Mouse (Mus musculus) c-Kit-positive CD71-positive TER-119-positive erythroid progenitor cells, embryonic 14.5 days (primary cell): ENCODE measurements around the gene Hras.
A peak's percentile ranks its signal among the peaks of the same experiment; 100 is the strongest.

Source experiments
- DNase-seq: peaks from one replicate; pipeline ENCODE4 v3.0.0-alpha.2; 2013; ENCODE audit warnings: low spot score

The Hras gene

DNA sequence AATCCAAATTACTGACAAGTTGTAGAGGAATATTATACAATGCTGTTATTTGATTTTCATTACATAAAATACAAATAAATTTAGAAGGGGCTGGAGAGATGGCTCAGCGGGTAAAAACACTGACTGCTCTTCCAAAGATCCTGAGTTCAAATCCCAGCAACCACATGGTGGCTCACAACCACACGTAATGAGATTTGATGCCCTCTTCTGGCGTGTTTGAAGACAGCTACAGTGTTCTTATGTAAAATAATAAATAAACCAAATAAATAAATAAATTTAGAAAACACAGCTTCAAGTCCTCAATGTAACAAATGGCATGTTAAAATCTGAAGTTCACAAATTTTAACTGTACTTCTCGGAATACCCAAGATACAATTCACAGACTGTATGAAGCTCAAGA, 18.7 kb downstream of the Hras start:
- no peak for DNase-seq

- DNase-seq: no peak
Observed at GRCm38 (mm10) chr7:141173323-141173850, 20.4 kb downstream of the Hras start.

DNA sequence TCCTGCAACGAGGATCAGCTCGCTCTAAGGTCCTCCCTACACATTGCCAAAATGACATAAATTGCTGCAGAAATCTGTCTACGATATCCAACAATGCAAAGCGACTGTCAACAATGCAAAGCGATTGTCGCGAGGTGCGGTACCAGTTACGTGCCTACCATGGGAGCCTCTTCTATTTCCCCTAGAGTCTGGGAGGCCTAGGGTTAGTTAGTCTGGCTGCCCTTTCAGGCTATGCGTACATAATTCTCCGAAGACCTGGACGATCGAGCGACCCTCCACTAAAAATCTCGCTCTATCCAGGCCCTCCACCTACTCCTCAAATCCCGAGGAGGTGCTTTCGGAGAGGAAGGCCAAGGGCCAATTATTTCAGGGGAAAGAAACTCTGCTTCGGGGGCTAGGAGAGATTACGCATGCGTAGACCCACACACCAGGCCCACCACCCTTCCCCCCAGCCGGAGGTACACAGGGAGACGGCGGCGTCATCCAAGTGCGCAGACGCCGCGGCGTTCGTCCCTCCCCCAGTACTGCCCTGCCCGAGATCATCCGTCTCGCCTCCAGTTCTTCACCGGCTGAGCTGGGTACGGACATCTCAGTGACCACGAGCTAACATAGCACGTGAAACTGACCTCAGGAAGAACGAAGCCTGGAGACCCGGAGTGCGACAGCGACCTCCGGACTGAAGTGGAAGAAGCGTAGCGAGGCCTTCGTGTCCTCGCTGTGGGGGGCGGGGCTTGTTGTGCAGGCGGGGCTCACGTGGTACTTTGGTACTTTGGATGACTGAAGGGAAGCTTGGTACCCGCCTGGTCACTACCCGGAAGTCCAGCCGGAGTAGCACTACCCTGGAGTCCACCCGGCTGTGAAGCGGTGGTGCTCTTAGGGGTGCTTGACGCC, 21.4 kb downstream of the Hras start, which contains the start of gene Rnh1:
Gene Rnh1 (minus strand): TSS at position 742 of the 891 bp plus-strand sequence.
- peak; percentile 80 for DNase-seq

- no peak for DNase-seq
Observed at GRCm38 (mm10) chr7:141169866-141170265, 23.9 kb downstream of the Hras start.

DNA sequence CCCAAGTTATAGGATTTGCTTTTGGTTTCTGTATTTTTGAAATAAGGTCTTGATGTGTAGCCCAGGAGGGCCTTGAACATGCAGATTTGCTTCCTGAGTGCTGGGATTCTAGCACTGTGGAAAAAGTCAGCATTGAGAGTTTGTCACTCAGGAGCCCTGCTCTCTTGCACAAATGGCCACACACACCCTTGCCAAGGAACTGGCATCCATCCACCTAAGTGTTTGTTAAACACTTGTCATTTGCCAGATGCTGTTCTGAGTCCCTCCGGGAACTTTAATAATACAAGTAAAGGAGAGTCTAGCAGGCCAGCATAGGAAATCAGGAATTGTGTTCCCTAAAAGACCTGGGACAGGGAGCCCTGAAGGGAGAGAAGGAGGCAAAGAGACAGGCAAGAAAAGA, 24.5 kb downstream of the Hras start:
- DNase-seq: no peak

DNA sequence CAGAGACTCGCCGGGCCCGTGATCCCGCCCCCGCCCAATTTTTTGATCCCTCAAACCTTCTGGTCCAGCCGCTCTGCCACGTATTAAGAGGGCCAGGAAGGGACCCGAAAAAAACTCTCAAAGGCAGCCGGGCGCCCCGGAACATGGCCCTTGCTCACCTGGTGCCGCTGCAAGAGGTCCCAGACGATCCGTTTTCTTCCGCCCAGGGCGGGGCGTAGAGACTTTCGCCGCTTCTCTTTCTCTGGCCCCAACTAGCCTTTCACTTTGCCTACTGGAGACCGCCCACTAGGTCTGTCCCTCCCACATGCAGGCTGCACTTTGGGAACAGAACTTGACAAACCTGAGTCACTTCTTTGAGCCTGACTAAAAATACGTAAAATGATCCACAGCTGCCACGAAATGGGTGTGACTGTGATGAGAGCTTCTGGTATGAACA, 25.3 kb downstream of the Hras start:
- peak; percentile 74 for DNase-seq

GRCm38 (mm10) chr7:141167901-141168517, 25.8 kb downstream of the Hras start:
- DNase-seq: no peak

GRCm38 (mm10) chr7:141164850-141165249, 29.0 kb downstream of the Hras start:
- no peak for DNase-seq

GRCm38 (mm10) chr7:141164397-141164796, 29.4 kb downstream of the Hras start:
- no peak for DNase-seq

- DNase-seq: no peak
Observed at GRCm38 (mm10) chr7:141155362-141155761, 38.4 kb downstream of the Hras start.

DNA sequence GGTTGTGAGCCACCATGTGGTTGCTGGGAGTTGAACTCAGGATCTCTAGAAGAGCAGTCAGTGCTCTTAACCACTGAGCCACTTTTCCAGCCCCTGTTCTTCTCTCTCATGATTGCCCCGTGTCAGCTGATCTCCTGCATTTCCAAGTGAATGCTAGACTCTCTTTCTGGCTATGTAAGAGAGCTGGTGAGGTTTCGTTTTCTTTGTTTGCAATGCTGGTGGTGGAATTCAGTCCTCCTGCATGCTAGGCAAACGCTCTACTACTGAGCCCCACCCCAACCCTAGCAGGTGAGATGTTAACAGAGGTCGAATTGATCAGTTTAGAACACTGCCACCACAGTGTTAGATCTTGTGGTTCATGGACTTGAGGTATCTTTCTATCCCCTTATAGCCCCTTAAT, 45.2 kb downstream of the Hras start:
- DNase-seq: no peak

DNA sequence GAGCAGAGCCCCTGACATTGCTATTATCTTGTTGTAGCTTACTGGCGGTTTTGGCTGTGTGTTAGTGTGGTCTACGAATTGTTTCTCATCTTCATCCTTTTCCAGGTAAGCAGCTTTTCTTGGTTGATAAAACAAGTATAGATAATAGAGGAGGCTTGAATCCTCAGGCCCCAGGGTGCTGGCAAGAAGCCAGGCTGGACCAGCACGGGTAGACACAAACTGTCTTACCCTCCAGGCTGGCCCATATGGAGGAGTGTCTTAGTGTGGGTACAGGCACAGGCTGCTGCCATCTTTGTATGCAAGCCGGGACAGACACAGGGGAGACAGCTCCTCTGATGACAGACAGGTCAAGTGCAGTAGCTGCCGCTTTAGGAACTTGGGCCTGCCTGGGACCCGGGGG, 46.8 kb downstream of the Hras start:
- no peak for DNase-seq

GRCm38 (mm10) chr7:141146043-141146595, 47.7 kb downstream of the Hras start:
- DNase-seq: peak; percentile 78

DNA sequence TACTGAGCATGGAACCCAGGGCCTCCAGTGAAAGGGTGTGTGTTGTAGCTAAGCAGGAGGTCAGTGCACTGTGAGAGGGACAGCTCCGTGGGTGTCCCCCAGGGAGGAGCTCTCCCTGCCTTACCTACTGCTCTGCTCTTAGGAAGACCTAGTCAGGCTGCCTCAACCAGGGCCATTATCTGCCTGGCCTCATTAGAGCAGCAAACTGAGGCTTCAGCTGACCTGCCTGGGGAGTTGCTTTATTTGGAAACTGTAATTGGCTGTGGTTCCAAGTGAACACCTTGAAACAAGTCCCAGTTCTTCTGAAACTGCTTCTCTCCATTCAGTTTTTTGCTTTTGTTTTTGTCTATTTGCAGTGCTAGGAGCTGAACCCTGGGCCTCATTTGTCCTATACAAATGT, 48.4 kb downstream of the Hras start:
- DNase-seq: no peak

DNA sequence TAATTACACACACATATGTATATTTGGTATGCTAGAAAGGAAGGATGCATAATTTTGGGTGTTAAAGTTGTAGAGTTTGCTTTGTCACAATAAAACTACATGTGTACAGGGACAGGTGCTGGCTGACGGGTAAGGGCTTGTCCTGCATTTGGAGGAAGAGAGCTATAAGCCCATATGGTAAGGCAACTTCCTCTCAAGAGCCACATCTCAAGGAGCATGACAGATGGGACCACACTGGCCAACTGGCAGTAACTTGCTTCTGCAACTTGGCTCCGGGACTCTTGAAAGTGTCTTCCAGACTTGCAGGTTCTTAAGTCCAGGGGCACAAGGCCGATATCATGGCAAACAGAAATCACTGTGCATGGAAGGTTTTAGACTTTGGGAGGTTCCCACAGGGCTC, 49.2 kb downstream of the Hras start:
- DNase-seq: no peak

DNA sequence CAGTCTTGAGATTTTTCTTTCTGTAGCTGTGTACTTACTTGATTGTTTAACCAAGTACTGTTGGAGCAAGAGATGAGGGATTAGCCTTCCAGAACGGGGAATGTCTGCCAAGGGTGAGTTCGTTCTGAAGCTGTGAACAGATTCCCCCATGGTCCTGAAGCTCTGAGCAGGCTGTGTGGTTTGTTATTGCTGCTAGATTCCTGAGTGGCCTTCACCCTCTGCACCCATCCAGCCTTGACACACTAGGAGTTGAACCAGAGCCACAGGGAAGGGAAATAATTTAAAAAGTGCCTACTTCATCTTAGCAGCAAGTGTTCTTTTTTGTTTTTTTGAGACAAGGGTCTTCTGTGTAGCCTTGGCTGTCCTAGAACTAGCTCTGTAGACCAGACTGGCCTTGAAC, 49.9 kb downstream of the Hras start:
- no peak for DNase-seq

GRCm38 (mm10) chr7:141143112-141143511, 50.7 kb downstream of the Hras start:
- DNase-seq: no peak

- no peak for DNase-seq
Observed at GRCm38 (mm10) chr7:141141326-141141725, 52.5 kb downstream of the Hras start.
